Mouse (Mus musculus) ES-Bruce4 (cell line): ENCODE results near the gene Gm6588.
"Not testable (repeated sequence)": the region's sequence is repeated elsewhere in the genome, so short reads cannot be mapped to it uniquely, and the experiment has no call there.

ENCODE experiments used
- CTCF ChIP-seq: IDR thresholded peaks from one replicate; pipeline ENCODE4 v1.8.1; 2011; ENCODE audit warnings: low read depth, low read length
- EP300 ChIP-seq: IDR thresholded peaks from 2 replicates; pipeline ENCODE4 v1.6.1; 2011; ENCODE audit warnings: low read depth, low read length; ENCODE audit not compliant: insufficient read depth
- POLR2A ChIP-seq: IDR thresholded peaks from one replicate; pipeline ENCODE4 v1.8.1; 2011; ENCODE audit warnings: low read length; ENCODE audit not compliant: insufficient read depth

- TF ChIP-seq CTCF, EP300, POLR2A: not testable (repeated sequence)
These were observed 36.4 kb upstream of the Gm6588 start for GRCm38 (mm10) chr5:112412781-112413180.
